Mouse (Mus musculus) thymus, adult 2 months (tissue): Measurements from ENCODE around the gene Prkg1.

Source experiments
- CTCF ChIP-seq: fragments of 200-500 bp; IDR thresholded peaks from 2 replicates; pipeline ENCODE4 v1.5.1; 2012; ENCODE audit warnings: mild to moderate bottlenecking, control low read depth, low read length, moderate library complexity, borderline replicate concordance; ENCODE audit not compliant: control insufficient read depth, poor library complexity, insufficient read depth; ENCODE audit errors: extremely low read depth
- POLR2A ChIP-seq: fragments of 200-500 bp; IDR thresholded peaks from 2 replicates; pipeline ENCODE4 v1.6.1; 2012; ENCODE audit warnings: mild to moderate bottlenecking, low read length, control low read depth, moderate library complexity; ENCODE audit not compliant: control insufficient read depth, poor library complexity, insufficient read depth; ENCODE audit errors: extremely low read depth

DNA sequence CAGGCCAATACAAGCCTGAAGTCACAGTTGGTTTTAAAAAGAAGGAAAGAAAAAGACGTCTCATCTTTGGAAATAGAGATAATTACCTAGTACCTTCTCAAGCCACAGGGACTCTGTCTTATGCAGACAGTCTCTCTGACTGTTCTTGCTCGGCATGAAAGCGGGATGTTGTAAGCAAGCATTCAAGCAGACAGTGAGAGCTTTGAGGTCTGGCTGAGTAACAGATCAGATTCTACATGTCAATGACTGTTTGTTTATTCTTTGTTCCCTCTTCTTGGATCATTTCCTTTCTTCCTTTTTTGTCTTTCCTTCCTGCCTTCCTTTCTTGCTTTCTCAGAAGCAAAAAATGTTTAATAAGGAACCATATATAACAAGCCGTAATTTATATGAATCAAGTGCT, 148.7 kb downstream of the Prkg1 start:
- TF ChIP-seq CTCF = no peak
- TF ChIP-seq POLR2A = no peak
